Mouse (Mus musculus) mature B cell (primary cell): ENCODE results near the gene Gm12184.
"Not testable (repeated sequence)": the region's sequence is repeated elsewhere in the genome, so short reads cannot be mapped to it uniquely, and the experiment has no call there.

Experiments
- in situ Hi-C: fragments of 300-500 bp; cut with MboI; formaldehyde crosslinking; loops from 2 replicates; pipeline ENCODE4 v1.14.3; 2019

Gm12184 gene

DNA sequence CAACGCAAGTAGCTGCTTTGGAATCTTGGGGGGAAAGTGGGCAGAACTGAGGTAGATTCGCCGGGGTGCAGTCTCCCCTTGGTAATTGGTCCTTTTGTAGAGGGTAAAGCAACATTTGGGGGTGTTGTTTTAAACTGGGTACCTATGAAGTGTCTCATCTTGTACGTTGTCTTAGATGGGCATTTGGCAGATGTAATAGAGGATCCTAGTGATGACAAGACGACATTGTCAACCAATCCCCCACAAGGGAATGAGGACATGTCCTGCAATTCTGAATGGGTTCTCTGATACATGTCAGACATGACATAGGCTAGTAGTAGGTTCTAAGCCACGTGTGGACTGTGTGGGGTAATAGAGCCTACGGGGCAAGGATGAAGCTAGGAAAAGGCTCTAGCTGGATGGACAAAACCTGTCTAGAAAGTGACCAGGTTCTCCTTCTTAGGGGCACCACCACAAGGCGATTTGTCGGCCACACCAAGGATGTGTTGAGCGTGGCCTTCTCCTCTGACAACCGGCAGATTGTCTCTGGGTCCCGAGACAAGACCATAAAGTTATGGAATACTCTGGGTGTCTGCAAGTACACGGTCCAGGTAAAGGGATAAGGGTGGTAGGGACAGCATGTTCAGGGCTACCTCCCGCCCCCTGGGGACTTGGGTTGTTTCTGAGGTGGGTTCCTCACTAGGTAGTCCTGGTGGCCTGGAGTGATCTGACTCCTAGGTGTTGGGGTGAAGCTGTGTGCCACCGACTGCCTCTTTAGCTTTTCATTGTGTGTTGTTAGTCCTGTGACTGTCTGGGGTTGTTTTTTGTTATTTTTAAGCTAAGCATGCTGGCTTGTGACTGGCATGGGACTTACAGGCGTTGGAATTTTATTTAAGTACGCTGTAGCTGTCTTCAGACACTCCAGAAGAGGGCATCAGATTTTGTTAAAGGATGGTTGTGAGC lies 24.4 kb downstream of the Gm12184 start:
- in situ Hi-C loops, result no loop called here

DNA sequence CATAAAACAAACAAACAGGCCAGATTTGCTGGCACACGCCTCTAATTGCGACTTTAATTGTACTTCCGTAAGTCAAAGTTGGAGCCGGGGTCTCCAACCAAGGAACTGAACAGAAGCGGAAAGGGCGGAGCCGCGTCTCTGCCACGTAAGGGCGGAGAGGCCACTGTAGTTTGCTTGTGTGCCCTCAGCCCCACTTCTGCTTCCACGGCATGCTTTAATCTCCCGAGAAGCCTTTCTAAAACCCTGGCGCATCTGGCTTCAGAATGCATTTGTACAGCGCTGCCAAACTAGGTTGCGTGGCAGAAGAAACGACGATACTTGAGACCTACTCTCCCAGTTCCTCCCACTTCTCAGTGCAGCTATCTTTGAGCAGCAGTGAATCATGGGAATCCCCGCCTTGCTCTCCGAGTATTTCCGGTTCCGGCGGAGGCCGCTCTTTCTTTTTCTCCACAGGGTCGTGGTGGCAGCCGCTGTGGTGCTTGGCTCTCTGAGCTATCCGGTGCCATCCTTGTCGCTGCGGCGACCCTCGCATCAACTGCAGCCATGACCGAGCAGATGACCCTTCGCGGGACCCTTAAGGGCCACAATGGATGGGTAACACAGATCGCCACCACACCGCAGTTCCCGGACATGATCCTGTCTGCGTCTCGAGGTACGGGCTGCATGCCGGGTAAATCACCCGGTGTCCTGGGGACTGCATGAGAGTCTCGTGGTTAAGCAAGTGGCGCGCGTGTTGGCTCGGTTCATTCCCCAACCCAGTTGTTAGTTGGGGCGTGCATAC lies 26.3 kb downstream of the Gm12184 start, which contains the start of gene Rack1:
Rack1 (plus strand) TSS at position 412 of the 781 bp plus-strand sequence.
- in situ Hi-C loops, result no loop called here

DNA sequence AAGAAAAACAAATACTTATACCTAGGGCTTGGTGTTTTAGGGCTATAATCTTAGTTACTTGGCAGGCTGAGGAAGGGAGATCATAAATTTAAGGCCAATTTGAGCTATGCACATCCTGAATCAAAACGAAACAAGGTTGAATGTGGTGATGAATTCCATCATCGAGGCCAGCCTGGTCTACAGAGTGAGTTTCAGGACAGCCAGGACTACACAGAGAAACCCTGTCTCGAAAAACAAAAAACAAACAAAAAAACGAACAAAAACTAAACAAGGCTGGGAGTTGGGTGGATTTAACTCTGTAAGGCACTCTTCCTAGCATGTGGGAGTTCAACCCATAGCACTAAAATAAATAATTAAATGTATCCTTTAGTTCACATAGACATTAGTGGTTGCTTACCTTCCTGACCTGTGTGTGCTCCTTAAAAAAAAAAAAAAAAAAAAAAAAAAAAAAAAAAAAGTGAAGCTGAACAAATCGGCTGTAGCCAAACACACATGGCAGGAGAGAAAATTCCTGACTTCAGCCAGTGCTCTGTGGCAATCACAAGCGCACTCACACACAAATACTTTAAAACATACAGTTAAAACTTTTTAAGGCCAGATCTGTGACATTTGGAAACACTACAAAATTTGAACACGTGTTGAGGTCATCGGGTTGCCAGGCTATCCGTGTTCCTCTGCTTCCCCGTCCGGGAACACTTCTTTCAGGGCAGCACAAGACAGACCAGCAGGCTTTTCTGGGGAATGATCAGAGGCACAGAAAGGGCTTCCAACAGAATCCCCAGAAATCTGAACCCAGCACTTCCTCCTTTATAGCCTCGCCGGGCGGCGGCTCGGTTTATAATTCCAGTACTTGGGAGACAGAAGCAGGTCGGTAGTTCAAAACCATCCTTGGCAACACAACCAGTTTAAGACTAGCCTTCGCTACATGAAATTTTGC lies 27.2 kb downstream of the Gm12184 start:
- in situ Hi-C loops, result no loop called here

GRCm38 (mm10) chr11:48798308-48798707 lies 28.1 kb downstream of the Gm12184 start:
- in situ Hi-C loops, result no loop called here

GRCm38 (mm10) chr11:48797287-48797686 lies 29.2 kb downstream of the Gm12184 start:
- in situ Hi-C loops, result no loop called here

DNA sequence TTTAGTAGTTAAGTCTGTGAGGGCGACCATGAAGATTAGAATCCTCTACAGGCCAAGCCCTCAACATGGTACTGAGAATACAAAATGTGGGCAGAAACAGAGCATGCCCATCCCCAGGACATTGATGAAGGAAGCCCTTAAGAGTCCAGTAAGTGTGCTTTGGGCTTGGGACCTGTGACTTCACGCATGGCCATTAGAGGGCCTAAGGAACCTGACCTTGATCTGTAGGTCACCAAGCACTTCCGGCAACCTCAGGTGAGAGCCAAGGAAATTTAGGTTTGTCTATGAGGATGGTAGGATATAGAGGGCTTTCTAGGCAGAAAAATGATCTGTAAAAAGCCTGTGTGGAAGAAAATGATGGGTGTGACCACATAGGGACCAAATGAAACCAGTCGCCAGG lies 30.2 kb downstream of the Gm12184 start:
- in situ Hi-C loops, result no loop called here

DNA sequence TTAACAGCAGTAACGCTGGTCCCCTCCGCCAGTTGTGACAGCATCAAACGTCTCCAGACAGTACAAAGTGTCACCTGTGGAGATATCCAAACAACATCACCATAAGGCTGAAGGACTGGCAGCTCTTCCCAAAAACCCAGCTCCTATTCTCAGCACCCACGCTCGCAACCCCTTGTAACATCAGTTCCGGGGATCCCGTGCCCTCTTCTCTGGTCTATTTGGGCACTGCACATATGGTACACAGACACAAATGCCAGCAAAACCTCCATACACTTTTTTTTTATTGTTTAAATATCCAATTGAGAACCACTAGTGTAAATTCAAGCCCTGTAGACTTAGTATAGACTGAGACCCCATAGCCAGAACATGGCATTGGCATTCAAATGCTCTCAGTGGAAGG lies 31.2 kb downstream of the Gm12184 start:
- in situ Hi-C loops, result no loop called here

DNA sequence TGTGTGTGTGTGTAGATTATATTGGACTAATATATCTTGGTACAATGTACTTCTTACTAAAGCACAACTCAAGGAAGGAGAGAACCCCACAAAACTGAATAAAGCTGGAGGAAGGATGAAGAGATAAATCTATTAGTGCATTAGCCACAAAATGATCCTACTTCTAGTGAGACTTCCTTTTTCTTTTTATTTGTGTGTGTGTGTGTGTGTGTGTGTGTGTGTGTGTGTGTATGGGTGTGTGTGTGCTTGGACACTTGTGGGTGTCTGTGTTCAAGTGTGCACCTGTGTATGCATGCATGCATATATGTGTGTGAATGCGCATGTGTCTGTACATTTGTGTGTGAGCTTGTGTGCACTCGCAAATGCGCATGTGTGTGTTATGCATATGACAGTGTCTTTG lies 33.3 kb downstream of the Gm12184 start:
- in situ Hi-C loops, result no loop called here

DNA sequence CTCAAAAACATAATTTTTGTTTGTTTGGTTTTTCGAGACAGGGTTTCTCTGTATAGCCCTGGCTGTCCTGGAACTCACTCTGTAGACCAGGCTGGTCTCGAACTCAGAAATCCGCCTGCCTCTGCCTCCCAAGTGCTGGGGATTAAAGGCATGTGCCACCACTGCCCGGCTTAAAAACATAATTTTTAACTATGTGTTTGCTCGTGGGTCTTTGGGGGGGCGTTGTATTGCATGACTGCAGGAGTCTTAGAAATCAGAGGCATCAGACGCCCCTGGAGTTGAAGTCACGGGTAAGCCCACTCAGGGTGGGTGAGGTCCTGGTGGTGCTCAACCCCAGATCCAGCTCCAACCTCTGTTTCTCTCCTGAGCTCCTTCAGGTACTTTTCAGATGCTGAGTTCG lies 34.6 kb downstream of the Gm12184 start:
- in situ Hi-C loops, result not testable (repeated sequence)

DNA sequence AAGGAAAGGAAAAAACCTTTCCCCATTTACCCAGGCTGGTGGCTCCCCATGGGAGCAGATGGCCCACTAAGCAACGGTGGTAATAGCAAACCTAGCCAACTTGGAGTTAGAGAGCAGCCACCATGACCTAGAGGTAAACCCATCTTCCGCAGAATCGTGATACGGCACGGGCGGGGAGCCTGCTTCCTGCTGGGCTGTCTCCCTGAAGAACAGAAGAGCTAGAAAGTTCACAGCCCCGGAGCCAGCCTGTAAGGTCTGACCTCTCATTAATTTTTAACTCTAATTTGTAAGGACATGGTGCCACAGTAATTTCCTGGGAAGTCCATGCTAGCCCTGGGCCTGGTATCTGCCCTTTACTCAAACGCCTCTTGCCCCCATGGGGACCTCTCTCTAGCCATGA lies 35.5 kb downstream of the Gm12184 start:
- in situ Hi-C loops, result no loop called here

DNA sequence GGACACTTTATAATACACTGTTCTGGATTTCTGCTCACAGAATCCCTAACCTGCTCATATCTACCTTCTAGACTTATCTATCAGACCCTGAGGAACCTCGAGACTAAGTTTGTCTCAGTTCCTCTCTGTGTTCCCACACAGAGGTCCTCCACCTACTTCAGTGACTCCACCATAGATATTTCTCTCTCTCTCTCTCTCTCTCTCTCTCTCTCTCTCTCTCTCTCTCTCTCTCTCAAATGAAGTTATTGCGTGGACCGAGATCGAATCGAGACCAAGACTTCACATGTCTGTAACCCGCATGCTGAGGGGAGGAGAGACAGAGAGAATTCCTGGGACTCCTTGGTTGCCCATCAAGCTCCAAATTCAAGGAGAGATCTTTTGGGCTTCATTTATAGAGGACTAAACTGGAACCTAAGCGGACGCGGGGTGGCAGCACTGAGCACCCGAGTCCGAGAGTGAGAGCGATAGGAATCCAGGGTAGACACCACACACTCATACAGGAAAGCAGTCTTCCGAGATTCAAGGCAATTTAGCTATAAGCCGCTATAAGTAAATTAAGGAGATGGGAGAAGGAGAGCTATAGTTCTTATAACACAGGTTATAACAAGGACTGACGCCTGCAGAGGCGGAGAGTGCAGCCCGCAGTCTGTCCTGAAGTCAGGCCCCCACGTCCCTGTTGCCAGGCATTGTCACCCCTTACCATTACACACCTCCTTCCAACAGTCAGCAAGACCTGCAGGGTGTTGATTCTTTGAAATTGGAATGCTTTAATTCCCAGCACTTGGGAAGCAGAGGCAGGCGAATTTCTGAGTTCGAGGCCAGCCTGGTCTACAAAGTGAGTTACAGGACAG lies 36.3 kb downstream of the Gm12184 start:
- in situ Hi-C loops, result loop anchor here (5.0 to 10.0 kb wide), 2 partner anchors 67 to 455 kb away; partner anchors contain the start of gene Mgat1

- in situ Hi-C loops, result loop anchor here (5.0 to 10.0 kb wide), 2 partner anchors 68 to 456 kb away; partner anchors contain the start of gene Mgat1
Measured at GRCm38 (mm10) chr11:48789215-48789614, 37.2 kb downstream of the Gm12184 start.

- in situ Hi-C loops, result loop anchor here (5.0 to 10.0 kb wide), 2 partner anchors 69 to 456 kb away; partner anchors contain the start of gene Mgat1
Measured at GRCm38 (mm10) chr11:48788311-48789089, 38.0 kb downstream of the Gm12184 start.

GRCm38 (mm10) chr11:48787455-48788211 lies 38.8 kb downstream of the Gm12184 start:
- in situ Hi-C loops, result loop anchor here (5.0 to 10.0 kb wide), 2 partner anchors 70 to 457 kb away; partner anchors contain the start of gene Mgat1

DNA sequence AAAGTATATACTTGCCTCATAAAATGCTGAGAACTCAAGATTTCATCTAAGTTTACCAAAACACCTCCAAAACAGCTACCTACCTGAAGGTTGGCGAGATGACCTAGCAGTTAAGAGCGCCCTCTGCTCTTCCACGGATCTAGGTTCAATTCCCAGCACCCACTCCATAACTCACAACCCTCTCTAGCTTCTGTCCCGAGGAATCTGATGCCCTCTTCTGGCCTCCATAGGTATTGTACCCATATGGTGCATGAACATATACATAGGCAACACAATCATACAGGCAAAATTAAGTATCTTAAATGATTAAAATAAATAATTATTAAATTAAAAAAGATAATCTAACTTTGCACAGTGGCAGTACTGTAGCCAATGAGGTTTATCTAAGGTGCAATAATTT lies 44.2 kb downstream of the Gm12184 start:
- in situ Hi-C loops, result loop anchor here (10.0 kb wide), 1 partner anchor 463 kb away; the partner anchor contains the start of gene Mgat1

- in situ Hi-C loops, result no loop called here
Measured at GRCm38 (mm10) chr11:48779450-48779849, 47.0 kb downstream of the Gm12184 start.

- in situ Hi-C loops, result no loop called here
Measured at GRCm38 (mm10) chr11:48777303-48777702, 49.2 kb downstream of the Gm12184 start.

- in situ Hi-C loops, result no loop called here
Measured at GRCm38 (mm10) chr11:48776664-48777063, 49.8 kb downstream of the Gm12184 start.

DNA sequence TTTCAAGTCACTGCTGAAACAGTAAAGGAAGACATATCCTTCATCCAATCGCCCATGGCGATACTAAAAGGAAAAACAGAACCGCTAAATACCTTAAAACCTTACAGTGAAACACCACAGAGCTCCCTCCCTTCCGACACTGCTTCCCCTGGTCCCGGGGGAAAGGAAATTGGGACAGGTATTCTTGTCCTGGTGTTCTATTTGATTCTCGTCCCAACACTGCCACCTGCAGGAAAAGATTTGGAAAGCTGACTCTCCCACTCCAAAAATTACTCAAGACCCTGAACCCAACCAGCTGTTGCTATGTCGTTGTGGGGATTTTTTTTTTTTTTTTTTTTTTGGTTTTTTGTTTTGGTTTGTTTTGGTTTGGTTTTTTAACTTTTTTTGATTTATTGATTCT lies 51.0 kb downstream of the Gm12184 start:
- in situ Hi-C loops, result no loop called here
